In genomic region chr2:20764566-20765090, GRCm38 (mm10) we compare ENCODE assay signal across 19 mouse cellular contexts.
"Had no signal": no experiment of that assay in that cellular context is flagged by ENCODE, and none has a peak within 500 bp of the region (broad histone marks: within the 10 kb centered on the region; RNA-seq: fewer than 3 reads in every experiment).

No protein-coding gene starts in this region.

- H3K4me3 ChIP-seq: midbrain, embryonic 10.5 days; midbrain, embryonic 12.5 days; myocyte; neural tube, embryonic 13.5 days; neural tube, embryonic 15.5 days; stomach, embryonic 15.5 days had no signal

- DNase-seq: lung, adult 18-20 months; lung, embryonic 14.5 days; lung, postnatal 10 days; lung, postnatal 4 days; midbrain, embryonic 14.5 days; retina, postnatal 1 day; right cerebral cortex, adult 18-20 months; right cerebral cortex, postnatal 25 days; right cerebral cortex, postnatal 4 days; thymus, adult 2 months; thymus, postnatal 25 days; thymus, postnatal 4 days had no signal

- H3K27ac ChIP-seq: midbrain, embryonic 10.5 days; midbrain, embryonic 12.5 days; neural tube, embryonic 13.5 days; neural tube, embryonic 15.5 days; stomach, embryonic 15.5 days; stomach, postnatal 0 days had no signal
